Mouse (Mus musculus) cerebellum, adult (tissue): Measurements from ENCODE around the gene Ntrk1.
"Not testable (repeated sequence)": the region's sequence is repeated elsewhere in the genome, so short reads cannot be mapped to it uniquely, and the experiment has no call there.

ENCODE experiments used
- ATAC-seq: cut with Nextera tagmentation; 2 replicates; pipeline ENCODE4 v1.9.2; 2017; ENCODE audit warnings: mild to moderate bottlenecking, moderate library complexity, mixed read lengths; ENCODE audit not compliant: insufficient number of reproducible peaks, low FRiP score, low TSS enrichment

Ntrk1 gene

DNA sequence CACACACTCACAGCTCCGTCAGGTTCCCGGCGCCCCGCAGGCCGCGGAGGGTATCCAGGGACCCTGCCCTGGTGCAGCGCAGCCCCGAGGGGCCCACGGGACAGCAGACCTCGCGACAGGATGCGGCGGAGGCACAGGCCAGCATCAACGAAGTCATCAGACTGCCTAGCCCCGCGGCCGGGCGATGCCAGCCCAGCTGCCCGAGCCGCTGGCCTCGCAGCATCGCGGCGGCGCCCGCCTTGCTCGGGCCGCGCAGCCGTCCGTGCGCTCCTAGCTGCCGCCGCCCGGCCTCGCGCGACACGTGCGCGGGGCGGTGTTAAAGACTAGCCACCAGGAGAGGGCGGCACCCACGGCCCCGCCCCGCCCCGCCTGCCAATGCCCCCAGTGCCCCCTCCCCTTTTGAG, at the start of gene Ntrk1:
Gene Ntrk1 (minus strand): TSS at position 241 of the 404 bp plus-strand sequence.
- ATAC-seq = no peak

DNA sequence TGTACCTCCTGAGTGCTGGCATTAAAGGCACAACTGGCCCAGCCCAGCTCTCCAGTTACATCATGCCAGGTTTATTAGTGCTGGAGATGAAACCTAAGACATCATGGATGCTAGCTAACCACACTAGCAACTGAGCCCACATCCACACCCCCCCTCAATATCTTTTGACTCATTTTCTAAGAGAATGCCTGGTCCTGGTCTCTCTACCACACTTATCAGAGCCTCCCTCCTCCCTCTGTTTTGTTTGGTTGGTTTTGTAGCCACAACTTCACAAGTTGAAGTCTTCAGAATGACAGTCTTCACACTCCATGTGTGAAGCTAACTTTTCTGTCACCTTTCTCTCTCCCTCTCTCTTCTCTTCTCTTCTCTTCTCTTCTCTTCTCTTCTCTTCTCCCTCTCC, 45.9 kb upstream of the Ntrk1 start:
- no peak for ATAC-seq

DNA sequence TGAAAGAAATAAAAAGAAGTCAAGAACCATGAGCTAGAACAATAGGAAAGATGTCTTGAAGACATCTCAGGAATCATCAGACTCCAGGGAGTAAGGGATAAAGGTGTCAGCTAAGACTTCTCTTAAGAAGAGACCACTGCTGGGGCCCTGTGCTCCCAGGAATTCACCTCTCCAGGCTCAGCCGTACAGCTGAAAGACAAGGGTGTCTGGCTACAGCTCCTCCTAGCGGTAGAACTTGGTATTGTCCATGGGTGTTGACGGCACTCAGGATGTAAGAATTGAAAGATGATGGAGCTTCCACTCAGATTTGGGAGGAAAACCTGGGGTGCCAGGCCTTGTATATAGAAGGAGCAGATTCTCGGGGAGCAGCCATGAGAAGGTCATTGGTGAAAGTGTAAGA, 43.7 kb upstream of the Ntrk1 start:
- ATAC-seq = peak; percentile 61; the same call in 1 of the 2 replicates

DNA sequence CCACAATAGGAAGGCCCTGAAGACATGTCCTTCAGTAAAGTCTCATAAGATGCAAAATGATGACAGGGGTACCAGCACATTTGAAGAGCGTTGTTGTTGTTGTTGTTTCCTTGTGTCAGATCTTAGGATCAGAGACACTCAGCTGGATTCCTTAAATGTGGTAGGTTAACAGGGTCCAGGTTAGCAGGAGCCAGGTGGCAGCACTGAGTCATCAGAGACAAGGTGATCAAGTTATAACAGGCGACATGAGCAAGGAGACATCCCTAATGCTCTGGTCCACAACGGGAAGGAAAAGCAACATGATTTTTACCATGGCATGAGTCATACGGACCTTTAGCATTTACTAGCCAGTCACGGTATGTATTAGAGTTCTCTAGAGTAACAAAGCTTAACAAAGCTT, 38.5 kb upstream of the Ntrk1 start:
- no peak for ATAC-seq

DNA sequence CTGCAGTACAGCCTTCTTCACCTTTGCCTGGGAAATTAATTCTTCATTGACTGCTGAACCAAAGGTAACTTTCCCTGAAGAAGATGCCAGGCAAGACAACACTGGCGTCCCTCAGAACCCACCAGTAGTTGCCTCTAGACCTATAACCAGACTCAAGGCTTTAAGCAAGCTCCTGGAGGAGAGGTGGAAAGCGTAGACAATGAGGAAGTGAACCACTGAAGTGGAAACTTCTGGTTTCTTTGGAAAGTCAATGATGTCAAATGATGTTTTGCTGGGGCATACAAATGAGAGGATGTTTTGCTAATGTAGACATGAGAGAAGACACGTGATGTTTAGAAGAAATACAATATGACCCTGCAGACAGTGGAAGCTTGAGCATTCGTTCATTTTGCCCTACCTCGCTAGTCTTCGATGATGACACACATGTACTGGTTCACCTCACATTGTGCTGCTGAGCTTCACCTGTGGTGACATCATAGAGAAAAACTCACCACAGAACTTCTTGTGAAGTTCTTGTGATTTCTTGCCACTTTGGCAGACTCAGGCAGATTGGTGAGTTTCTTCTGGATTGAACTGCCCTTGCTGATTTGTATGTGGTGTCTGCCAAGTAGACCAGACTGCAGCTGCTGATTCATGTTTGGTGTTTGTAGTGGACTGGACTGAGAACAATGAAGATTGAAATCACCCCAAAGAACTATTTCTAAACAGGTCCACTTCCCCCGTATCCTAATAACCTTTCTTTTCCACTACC, 37.3 kb upstream of the Ntrk1 start:
- no peak for ATAC-seq

DNA sequence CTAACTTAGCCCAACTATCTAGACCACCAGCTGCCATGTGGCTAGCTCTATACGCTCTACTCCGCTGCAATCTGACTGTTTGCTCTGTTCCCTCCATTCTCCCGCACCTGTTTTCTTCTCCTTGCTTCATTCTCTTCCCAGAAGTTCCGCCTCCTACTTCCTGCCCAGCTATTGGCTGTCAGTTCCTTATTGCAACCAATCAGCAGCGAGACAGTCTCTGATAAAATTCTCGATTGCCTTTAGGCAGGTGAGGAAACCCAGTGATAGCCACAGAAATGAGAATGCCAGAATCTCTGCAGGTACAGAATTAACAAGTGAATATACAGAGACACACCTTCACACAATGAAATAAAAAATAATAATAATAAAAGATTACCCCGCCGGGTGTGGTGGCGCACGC, 34.1 kb upstream of the Ntrk1 start:
- ATAC-seq = no peak

DNA sequence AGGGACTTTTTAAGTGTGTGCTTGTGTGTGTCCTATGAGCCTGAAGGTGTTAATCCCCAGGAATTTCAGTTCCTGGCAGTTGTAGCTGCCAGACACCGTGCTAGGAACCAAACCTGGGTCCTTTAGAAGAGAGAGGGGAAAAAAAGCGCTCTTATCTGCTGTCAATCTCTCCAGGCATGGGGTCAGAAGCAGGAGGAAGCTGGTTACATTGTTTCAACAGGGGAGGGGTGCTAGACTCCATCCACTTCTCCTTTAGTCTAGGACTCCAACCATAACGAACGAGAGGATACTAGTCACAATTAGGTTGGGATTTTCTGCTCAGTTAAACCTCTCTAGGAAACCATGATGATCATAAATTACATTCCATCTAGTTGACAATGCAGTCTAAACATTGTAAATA, 33.5 kb upstream of the Ntrk1 start:
- no peak for ATAC-seq

DNA sequence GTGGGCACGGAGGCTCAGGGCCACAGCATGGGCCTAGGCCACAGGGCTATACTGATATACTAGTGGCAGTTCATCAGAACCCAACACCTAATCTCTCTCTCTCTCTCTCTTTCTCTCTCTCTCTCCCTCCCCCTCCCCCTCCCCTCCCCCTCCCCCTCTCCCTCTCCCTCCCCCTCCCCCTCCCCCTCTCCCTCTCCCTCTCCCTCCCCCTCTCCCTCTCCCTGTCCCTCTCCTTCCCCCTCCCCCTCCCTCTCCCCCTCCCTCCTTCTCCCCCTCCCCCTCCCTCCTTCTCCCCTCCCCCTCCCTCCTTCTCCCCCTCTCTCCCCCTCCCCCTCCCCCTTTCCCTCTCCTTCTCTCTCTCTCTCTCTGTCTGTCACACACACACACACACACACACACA, 29.2 kb upstream of the Ntrk1 start, which contains the start of gene Pear1:
Gene Pear1 (minus strand): TSS at position 101 of the 400 bp plus-strand sequence.
- ATAC-seq = not testable (repeated sequence)

DNA sequence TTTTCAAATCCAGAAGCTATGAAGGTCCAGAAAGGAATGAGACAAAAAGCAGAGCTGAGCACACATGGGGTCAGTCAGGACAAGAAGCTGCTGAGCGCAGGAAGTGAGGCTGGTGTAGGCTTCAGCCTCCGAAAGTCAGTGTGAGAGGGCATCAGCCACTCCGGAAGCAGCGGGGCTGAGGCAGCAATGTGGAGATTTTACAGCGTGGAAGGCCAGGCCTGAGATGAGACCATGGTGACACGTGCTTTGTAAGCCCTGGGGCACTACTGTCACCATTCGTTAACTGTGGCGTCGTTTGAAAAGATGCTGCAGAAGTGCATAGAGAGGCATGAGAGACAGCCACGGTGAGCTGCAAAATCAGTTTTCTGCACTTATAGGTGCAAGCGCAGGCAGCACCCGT, 23.3 kb upstream of the Ntrk1 start:
- ATAC-seq = no peak

DNA sequence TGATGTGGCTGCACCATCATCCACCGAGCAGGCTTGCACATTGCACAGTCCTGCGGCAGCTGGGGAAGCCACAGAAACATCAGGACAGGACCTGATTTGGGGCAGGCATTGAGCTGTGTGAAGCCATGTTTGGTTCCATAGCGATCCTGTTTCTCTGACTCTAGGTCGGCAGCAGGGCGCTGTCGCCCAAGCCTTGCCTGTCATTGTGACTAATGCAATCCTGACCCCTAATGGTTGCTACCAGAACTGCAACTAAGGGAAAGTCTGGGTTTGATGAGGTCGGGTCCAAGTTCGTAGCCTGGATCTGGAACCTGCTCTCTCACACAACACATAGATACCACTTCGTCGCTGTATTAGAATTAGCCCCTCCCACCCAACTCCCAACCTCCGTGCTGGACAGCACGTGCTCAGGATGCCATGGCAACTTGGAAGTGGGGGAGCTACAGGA, 21.7 kb upstream of the Ntrk1 start:
- ATAC-seq = peak; percentile 73

DNA sequence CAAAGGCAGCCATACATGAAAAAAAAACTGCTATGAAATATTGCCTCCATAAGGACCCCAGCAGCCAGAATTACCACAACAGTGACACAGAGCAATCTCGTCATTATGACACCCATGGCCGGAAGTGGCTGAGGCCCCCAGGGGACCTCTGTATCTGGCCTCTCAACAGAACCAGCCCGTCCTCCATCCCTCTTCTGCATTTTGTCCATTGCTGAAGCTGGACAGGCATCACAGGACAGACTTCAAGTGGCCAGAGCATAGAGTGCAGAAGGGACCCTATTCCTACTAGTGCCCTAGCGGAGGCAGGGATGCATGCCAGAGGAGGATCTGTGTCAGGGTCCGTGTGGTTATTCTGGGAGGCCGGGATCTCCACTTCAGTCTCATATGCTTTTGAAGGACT, 21.2 kb upstream of the Ntrk1 start:
- ATAC-seq = 0 out of 2 replicates have a peak, but pooled peaks have one; percentile 5

DNA sequence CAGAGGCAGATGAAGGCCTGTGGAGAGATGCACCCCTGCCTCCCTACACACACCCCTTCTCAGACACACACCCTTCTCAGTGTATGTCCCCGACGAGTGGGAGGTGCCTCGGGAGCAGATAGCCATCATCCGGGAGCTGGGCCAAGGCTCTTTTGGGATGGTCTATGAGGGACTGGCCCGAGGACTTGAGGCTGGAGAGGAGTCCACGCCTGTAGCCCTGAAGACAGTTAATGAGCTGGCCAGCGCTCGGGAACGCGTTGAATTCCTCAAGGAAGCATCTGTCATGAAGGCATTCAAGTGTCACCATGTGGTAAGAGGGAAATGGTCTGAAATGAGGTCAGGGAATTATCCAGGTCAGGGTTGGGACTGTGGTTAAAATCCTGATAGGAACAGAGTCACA, 17.9 kb upstream of the Ntrk1 start:
- no peak for ATAC-seq

DNA sequence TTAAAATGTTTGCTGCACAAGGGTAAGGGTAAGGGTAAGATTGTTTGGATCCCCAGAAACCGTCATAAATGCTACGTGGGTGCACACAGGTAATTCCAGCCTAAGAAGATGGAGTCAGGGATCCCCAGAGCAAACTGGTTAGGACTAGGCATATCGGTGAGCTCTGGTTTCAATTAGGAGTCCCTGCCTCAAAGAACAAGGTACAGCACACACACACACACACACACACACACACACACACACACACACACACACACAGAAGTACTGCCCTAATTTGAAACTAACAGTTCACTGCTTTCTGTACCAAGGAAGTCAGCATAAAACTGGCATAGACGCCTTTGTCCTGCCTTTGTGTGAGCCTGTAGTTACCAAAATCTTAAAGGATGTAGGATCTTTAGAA, 17.5 kb upstream of the Ntrk1 start:
- no peak for ATAC-seq

DNA sequence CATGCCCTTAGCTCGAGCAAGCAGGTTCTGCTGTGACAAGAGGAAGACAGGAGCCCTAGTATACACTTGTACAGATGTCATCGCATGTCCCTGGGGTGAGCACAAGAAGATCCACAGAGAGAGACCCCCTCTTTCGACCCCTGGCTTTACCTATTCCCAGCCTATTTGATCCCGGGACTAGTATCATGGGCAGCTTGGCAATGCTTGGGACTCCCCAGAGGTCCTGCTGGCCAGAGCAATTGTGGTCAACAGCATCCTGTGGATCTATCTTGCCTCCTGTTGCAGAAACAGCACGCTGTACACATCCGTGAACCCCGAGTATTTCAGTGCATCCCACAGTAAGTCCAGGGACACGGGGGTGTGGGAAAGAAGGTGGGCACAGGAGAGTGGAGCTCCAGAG, 16.3 kb upstream of the Ntrk1 start:
- ATAC-seq = no peak

DNA sequence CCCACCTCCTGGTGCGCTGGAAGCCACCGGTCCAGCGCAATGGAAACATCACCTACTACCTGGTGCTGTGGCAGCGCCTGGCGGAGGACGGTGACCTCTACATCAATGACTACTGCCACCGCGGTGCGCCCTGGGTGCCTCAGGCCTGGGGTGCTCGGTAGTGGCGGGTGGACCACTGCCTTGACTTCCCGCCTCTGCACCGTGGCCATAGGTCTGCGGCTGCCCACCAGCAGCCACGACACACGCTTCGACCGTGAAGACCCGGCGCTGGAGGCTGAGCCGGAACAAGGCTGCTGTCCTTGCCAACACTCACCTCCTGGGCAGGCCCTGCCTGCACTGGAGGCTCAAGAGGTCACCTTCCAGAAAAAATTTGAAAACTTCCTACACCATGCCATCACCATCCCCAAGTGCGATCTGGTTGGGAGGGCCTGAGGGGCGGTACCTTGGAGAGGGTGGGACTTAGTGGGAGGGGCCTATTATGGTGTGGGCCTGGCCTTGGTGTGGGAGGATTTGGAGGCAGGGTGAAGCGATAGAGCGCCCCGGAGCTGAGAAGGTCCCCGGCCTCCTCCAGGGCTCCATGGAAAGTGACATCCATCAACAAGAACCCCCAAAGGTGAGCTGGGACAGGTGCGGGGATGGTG, 14.5 kb upstream of the Ntrk1 start:
- ATAC-seq = no peak

DNA sequence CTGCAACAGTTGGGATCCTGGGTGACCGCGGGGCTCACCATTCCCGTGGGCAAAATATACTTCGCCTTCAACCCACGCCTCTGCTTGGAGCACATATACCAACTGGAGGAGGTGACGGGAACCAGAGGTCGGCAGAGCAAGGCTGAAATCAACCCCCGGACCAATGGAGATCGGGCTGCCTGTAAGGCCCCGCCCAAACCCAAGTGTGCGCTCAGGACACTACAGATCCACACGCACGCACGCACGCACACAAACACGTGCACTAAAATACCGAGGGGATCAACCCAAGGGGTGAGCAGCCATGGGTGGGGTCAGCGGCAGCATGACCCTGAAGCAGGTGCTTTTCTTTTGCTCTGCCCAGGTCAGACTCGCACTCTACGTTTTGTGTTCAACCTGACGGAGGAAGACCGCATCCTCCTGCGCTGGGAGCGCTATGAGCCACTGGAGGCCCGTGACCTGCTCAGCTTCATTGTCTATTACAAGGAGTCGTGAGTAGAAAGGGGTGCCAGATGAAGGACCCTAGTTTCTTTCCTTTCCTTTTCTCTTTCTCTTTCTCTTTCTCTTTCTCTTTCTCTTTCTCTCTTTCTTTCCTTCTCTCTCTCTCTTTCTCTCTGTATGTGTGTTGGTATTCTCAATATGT, 9.2 kb upstream of the Ntrk1 start:
- ATAC-seq = no peak

DNA sequence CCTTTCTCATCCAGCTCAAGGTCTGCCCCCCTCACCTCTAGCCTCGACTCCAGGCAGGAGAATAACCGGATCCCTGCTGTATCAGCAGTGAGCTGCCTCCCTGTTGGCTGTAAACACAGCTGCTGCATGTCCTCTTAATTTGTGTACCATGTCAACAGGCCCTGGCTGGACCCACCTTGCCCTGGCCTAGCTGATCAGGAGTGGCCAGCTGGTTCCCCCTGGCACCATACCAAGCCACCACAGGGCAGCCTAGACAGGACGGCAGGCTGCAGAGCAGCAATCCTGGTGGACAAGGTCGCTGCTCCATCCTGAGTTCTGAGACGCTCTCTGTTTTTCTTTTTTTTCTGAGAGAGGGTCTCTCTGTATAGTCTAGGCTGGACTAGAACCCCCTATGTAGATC, 6.7 kb upstream of the Ntrk1 start:
- ATAC-seq = peak; percentile 47; the same call in 1 of the 2 replicates

DNA sequence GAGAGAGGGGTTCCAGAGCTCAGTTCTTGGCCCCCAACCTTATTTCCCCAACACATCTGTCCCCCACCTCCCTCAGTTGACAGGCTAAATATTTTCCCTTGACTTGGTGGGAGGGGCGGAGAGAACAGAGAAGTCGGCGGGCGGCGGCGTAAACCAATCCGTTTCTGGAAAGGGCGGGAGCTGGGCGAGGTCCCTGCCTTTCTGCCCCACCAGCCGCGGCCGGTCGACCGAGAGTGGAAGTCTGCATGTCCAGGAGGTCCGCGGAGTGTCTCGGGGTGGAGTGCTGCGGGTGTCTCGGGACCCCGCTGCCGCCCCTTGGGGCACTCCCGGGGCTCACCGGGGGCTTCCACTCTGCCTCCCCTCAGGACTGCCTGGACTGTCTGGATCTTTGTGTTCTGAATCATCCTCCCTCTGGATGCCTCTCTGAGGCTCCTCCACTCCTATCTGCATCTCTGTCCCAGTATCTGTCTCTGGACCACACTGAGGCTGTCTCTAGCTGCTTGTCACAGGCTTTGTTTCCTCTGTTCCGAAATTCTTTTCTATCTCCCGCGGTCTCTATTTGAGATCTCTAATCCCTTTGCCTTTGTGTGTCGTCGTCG, 1.9 kb upstream of the Ntrk1 start, which contains the start of gene Insrr:
Gene Insrr (plus strand): TSS at position 216 of the 599 bp plus-strand sequence.
- no peak for ATAC-seq

DNA sequence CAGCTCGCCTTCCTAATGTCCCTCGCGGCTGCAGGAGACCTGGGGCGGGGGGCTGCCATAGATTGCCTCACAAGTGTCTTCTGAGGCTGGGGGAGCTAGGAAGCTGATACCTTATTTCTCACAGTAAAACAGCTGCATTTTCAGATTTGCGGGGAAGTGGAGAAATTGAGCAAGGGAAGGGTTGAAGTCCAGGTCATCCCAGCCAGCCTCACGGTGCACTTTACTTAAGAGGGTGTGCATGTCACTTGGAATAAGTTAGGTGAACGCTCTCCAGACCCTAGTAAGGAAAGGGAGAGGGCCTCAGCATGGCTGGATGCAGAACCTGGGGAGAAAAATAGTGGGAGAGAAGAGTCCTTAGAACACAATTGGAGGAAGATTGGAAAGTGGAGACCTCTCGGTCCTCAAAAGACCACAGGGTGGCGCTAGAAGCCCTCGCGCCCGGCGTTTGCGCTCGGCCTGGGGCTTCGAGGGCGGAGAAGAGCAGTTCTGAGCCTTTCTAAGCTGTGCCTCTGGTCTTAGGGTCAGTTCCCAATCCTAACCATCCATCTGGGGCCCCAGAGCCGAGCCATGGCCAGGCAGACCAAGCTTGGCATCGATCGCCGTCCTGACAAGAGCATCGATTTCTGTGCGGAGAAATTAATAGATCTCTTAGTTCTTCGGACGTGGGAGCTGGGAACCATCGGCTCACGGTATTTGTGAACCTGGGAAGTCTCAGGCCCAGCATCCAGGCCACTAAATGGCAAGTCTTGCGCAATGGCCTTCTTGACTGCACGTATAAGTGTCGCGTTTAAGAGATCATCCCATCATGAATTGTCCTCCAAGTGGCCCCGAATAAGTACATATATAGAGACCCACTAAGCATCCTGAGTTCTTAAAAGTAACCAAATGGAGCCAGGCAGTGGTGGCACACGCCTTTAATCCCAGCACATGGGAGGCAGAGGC, 645 bp upstream of the Ntrk1 start:
- no peak for ATAC-seq

DNA sequence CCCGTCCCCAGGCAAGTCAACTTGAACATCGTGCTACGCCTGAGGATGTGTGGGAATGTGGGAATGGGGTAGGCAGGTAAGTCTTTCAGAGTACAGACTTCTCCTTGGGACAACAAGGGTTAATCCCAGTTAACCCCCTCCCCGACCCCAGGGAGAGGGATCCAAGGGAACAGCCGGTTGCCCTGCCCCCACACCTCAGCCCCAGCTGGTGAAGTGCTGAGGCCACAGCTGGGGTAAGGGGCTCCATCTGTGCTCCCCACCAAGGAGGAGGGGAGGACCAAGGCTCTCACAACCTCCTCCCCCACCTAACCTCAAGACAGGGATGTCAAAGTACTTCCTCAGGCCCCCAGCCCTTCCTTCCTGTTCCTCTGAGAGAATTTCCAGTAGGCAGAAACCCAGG, 5.2 kb downstream of the Ntrk1 start:
- no peak for ATAC-seq
